Mouse (Mus musculus) hindbrain, embryonic 12.5 days (tissue): Measurements from ENCODE around the gene Irs2. TPM values are rescaled to one million over a fixed set of nuclear protein-coding genes. Genes with fewer than 3 reads are reported as not detected.

ENCODE experiments used
- ATAC-seq: fragments of 200-750 bp; cut with Nextera tagmentation; 2 replicates; pipeline ENCODE4 v1.8.0; 2017; ENCODE audit warnings: moderate TSS enrichment; ENCODE audit not compliant: low FRiP score
- H3K27ac ChIP-seq: fragments of 300-500 bp; sonication (generic); 2 replicates; pipeline ENCODE4 v1.5.1; 2016; ENCODE audit warnings: mild to moderate bottlenecking
- H3K27me3 ChIP-seq: fragments of 300-500 bp; sonication (generic); 2 replicates; pipeline ENCODE4 v1.6.1; 2016; ENCODE audit warnings: mild to moderate bottlenecking
- H3K36me3 ChIP-seq: fragments of 300-500 bp; sonication (generic); 2 replicates; pipeline ENCODE4 v1.6.1; 2016; ENCODE audit warnings: mild to moderate bottlenecking
- H3K4me1 ChIP-seq: fragments of 300-500 bp; sonication (generic); 2 replicates; pipeline ENCODE4 v1.6.1; 2016
- H3K4me2 ChIP-seq: fragments of 300-500 bp; sonication (generic); replicated peaks from 2 replicates; pipeline ENCODE4 v1.6.1; 2016; ENCODE audit warnings: mild to moderate bottlenecking
- H3K4me3 ChIP-seq: fragments of 300-500 bp; sonication (generic); 2 replicates; pipeline ENCODE4 v1.5.1; 2016; ENCODE audit warnings: mild to moderate bottlenecking
- H3K9ac ChIP-seq: fragments of 300-500 bp; sonication (generic); 2 replicates; pipeline ENCODE4 v1.6.1; 2016; ENCODE audit warnings: mild to moderate bottlenecking, moderate library complexity
- H3K9me3 ChIP-seq: fragments of 300-500 bp; sonication (generic); replicated peaks from 2 replicates; pipeline ENCODE4 v1.6.1; 2016; ENCODE audit warnings: mild to moderate bottlenecking
- WGBS: fragments of 180-500 bp; shearing (Covaris S2); methylation state at CpG from one replicate; pipeline ENCODE4 v1.1.7; 2016; 5-methylcytosine and 5-hydroxymethylcytosine counted together
- polyA plus RNA-seq: library from polyadenylated mRNA; unstranded; fragments of >200 nt; fragmentation: Nextera tagmentation; extraction: Ambion mirVana; gene quantifications from 2 replicates; pipeline ENCODE4 v1.2.1, GENCODE M21; 2016

The Irs2 gene
- polyA plus RNA-seq, 1 experiment from 2014 or later: 10.4 TPM

GRCm38 (mm10) chr8:10978377-10978776, 29.9 kb downstream of the Irs2 start:
- Histone ChIP-seq H3K9ac (no peak overlapping the region), H3K4me2 (no peak overlapping the region), H3K9me3 (no peaks in the 10 kb centered on the region), H3K27me3 (0 out of 2 replicates have a peak, but pooled peaks cover 4% of the 10 kb centered on the region), H3K36me3 (no peaks in the 10 kb centered on the region), H3K27ac (no peak overlapping the region), H3K4me1 (peaks cover 45% of the 10 kb centered on the region), H3K4me3 (no peak overlapping the region)
- no peak for ATAC-seq
- 70% methylated on average over 21 of the region's 21 CpGs for WGBS

GRCm38 (mm10) chr8:10977742-10978376, 30.4 kb downstream of the Irs2 start:
- WGBS: 61% methylated on average over 7 of the region's 7 CpGs
- ATAC-seq: no peak
- Histone ChIP-seq H3K9me3 (no peaks in the 10 kb centered on the region), H3K9ac (no peak overlapping the region), H3K4me2 (no peak overlapping the region), H3K27ac (no peak overlapping the region), H3K4me3 (no peak overlapping the region), H3K4me1 (peaks cover 50% of the 10 kb centered on the region), H3K27me3 (0 out of 2 replicates have a peak, but pooled peaks cover 4% of the 10 kb centered on the region), H3K36me3 (no peaks in the 10 kb centered on the region)

DNA sequence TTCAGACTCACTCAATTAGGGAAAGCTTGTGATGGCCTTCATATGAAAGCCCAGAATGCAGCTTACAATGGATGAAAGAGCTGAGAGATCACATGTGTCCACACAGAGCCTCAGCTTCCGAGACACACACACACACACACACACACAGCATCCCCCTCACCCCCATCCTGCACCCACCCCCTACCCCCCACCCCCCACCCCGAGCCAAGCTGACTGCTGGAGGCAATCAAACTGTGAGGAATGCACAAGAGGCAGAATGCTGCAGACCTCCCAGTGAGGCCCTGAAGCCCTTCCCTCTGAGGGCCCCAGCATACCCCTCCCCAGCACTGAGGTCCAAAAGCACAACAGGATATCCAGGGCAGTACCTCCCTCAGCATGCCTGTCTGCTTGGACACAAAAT, 33.6 kb downstream of the Irs2 start:
- ATAC-seq: no peak
- Histone ChIP-seq H3K27ac (no peak overlapping the region), H3K36me3 (no peaks in the 10 kb centered on the region), H3K27me3 (0 out of 2 replicates have a peak, but pooled peaks cover 4% of the 10 kb centered on the region), H3K4me3 (no peak overlapping the region), H3K4me1 (peaks cover 56% of the 10 kb centered on the region), H3K4me2 (no peak overlapping the region), H3K9me3 (no peaks in the 10 kb centered on the region), H3K9ac (no peak overlapping the region)
- 12% methylated on average over 2 of the region's 2 CpGs for WGBS

DNA sequence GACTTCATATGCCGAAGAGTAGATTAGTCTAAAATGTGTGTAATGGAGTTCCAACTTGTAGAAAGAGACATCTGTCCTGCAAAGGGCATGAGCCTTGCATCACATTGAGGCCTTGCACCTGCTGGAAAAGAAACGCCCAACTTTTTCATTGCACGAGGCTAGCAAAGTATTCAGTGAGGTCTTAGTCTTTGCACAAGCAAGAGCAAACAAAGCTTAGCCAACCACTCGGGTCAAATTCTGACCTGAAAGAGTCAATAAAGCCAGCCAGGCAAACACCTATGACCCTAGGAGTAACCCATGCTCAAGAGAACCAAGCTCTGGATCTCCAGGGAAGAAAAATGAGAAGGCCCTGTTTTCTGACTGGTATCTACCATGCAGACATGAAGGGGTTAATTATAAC, 34.1 kb downstream of the Irs2 start:
- WGBS: 66% methylated on average over 4 of the region's 4 CpGs
- no peak overlapping the region for H3K9ac ChIP-seq
- H3K27ac ChIP-seq: no peak overlapping the region
- H3K4me2 ChIP-seq: no peak overlapping the region
- H3K9me3 ChIP-seq: no peaks in the 10 kb centered on the region
- no peak overlapping the region for H3K4me3 ChIP-seq
- peaks cover 52% of the 10 kb centered on the region for H3K4me1 ChIP-seq
- no peak for ATAC-seq
- H3K27me3 ChIP-seq: 0 out of 2 replicates have a peak, but pooled peaks cover 4% of the 10 kb centered on the region
- H3K36me3 ChIP-seq: no peaks in the 10 kb centered on the region

DNA sequence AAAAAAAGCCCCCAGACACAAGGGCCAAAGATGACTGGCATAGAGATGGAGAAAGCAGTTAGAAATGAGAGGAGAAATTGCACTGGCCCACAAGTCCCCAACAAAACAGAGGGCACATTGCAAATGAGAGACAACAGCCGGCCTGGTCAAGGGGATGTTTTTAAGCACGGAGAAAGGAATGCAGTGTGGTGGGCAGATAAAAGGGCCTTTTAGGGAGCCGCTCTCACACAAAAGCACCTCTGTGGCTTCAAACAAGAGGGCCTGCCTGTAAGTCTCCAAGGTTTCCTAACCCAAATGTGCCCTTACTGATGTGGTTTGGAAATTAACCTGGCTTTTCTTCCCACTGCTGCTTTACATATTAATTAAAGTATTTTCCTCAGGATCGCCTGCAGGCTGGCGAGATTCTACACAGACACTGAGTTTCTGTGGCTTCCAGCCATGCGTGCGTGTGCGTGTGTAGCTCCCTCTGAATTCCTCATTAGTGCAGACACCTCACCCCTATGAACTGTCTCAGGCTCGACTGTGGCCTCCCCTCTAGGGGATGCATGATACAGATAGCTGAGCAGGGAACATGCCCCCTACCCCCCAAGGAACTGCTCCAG, 35.3 kb downstream of the Irs2 start:
- 7% methylated on average over 9 of the region's 9 CpGs for WGBS
- Histone ChIP-seq H3K9ac (no peak overlapping the region), H3K4me2 (no peak overlapping the region), H3K27me3 (0 out of 2 replicates have a peak, but pooled peaks cover 4% of the 10 kb centered on the region), H3K4me3 (no peak overlapping the region), H3K27ac (peak overlapping the region; percentile 67), H3K9me3 (no peaks in the 10 kb centered on the region), H3K36me3 (no peaks in the 10 kb centered on the region), H3K4me1 (peaks cover 40% of the 10 kb centered on the region)
- no peak for ATAC-seq

DNA sequence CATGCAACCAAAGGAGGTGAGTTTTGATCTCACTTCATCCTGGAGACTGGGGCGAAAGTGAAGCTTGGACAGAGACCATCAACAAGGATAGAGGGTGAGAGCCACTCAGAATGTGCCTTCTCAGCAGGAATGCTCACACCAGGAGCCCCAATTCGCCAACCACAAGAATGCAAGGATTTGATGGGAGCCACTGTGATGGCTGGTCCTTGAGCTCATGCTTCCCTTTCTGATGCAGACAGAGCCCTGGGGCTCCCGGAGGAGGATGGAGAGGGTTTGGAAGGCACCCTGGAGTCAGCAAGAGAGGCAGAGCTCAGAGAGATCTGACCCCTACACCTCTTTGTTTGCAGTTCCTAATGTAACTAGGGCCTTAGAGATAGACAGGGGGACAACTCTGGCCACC, 36.3 kb downstream of the Irs2 start:
- no peak for ATAC-seq
- no peak overlapping the region for H3K9ac ChIP-seq
- H3K27ac ChIP-seq: 0 out of 2 replicates have a peak overlapping the region, but pooled peaks have one; percentile 9
- 0 out of 2 replicates have a peak, but pooled peaks cover 4% of the 10 kb centered on the region for H3K27me3 ChIP-seq
- no peaks in the 10 kb centered on the region for H3K9me3 ChIP-seq
- no peak overlapping the region for H3K4me3 ChIP-seq
- H3K36me3 ChIP-seq: no peaks in the 10 kb centered on the region
- WGBS: 32% methylated on average over 3 of the region's 3 CpGs
- H3K4me2 ChIP-seq: no peak overlapping the region
- H3K4me1 ChIP-seq: peaks cover 33% of the 10 kb centered on the region

DNA sequence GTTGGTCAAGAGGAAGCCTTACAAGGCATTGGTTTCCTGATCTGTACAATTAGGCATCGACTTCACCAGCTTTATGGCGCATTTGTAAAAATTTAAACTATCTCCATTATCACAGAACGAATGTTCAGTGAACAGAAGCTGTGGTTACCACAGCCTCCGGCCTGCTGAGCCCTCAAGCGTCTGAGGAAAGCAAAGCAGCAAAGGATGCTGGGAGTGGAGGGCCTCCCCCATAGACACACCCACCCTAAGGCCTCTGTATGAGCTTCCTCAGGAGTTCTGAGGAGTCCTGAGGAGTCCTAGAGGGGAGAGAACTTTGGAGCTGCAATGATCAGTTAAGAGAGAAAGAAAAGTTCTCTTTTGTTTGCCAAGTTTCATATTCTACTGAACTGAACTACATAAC, 36.7 kb downstream of the Irs2 start:
- Histone ChIP-seq H3K9ac (no peak overlapping the region), H3K9me3 (no peaks in the 10 kb centered on the region), H3K27me3 (0 out of 2 replicates have a peak, but pooled peaks cover 4% of the 10 kb centered on the region), H3K4me2 (no peak overlapping the region), H3K27ac (no peak overlapping the region), H3K36me3 (no peaks in the 10 kb centered on the region), H3K4me1 (peaks cover 34% of the 10 kb centered on the region), H3K4me3 (no peak overlapping the region)
- 89% methylated on average over 5 of the region's 5 CpGs for WGBS
- no peak for ATAC-seq

DNA sequence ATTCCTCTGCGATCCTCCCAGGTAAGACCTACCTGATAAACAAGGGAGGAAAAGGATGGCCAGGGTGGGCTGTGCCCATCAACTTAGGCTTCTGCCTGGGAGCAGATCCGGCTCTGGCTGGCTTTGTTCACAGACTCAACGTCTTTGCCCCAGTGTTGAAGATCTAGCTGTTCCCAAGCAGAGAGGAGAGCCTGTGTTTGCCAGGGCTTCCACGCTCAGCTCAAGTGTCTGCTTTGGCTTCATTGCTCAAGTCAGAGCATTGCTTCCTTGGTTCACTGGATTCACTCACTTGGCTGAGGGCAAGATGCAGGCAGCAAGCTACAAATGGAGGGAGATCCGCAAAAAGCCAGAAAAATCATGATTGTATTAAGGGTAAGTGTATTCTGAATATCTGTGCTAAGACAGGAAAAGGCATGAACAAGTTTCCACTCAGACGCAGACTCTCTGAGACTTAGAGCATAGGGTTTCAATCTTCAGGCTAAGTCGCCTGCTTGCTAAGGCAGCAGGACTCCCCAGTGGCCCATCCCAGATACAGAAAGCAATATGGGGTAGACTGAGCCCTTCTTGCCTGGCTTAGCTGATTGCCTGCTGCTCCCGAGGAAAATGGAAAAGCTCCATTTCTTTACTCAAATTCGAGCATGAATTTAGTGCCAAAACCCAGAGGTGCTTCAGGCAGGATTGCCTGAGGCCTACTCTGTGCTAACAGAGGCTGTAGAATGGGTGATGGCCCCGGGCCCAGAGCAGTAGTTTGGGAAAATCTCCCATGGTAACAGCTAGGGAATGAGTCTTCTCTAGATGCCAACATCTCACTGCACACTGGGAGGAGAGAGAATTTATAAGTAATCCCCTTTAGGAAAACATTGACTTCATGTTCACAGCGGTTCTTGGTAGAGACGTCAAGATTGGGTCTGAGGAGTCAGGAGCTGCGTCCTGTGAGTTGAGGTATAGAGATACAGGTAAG, 37.5 kb downstream of the Irs2 start:
- no peaks in the 10 kb centered on the region for H3K9me3 ChIP-seq
- no peak overlapping the region for H3K9ac ChIP-seq
- H3K27ac ChIP-seq: peak overlapping the region; percentile 44; the same call in 1 of the 2 replicates
- H3K27me3 ChIP-seq: 0 out of 2 replicates have a peak, but pooled peaks cover under 1% of the 10 kb centered on the region
- H3K4me2 ChIP-seq: no peak overlapping the region
- H3K4me1 ChIP-seq: peaks cover 39% of the 10 kb centered on the region
- no peaks in the 10 kb centered on the region for H3K36me3 ChIP-seq
- no peak for ATAC-seq
- WGBS: 81% methylated on average over 13 of the region's 13 CpGs
- H3K4me3 ChIP-seq: no peak overlapping the region

DNA sequence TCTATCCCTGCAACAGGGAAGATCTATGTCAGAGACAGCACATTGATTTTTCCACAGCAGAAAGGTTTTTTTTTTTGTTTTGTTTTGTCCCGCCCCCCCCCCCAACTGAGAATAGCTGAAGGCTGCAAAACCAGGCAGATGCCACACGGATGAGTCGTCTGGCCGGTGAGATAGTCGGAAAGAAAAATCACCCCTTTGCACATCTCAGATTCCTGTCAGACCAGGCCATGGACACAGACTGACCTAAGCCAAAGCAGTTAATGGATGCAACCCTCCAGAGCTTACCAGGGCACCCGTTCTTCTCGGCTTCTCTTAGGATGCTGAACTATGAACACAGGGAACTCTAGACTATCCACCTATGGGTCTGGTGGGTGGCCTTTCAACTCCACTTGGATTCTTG, 39.6 kb downstream of the Irs2 start:
- Histone ChIP-seq H3K4me3 (no peak overlapping the region), H3K9ac (no peak overlapping the region), H3K4me2 (no peak overlapping the region), H3K27me3 (no peaks in the 10 kb centered on the region), H3K9me3 (no peaks in the 10 kb centered on the region), H3K36me3 (no peaks in the 10 kb centered on the region), H3K27ac (no peak overlapping the region), H3K4me1 (peaks cover 39% of the 10 kb centered on the region)
- WGBS: 48% methylated on average over 7 of the region's 7 CpGs
- ATAC-seq: no peak

GRCm38 (mm10) chr8:10965401-10966117, 42.7 kb downstream of the Irs2 start:
- peaks cover 43% of the 10 kb centered on the region for H3K4me1 ChIP-seq

GRCm38 (mm10) chr8:10964511-10965099, 43.7 kb downstream of the Irs2 start:
- WGBS: 61% methylated on average over 10 of the region's 10 CpGs
- H3K27me3 ChIP-seq: no peaks in the 10 kb centered on the region; the same call in 1 of the 2 replicates
- H3K9me3 ChIP-seq: no peaks in the 10 kb centered on the region
- no peak overlapping the region for H3K4me2 ChIP-seq
- peaks cover 48% of the 10 kb centered on the region for H3K4me1 ChIP-seq
- no peak for ATAC-seq
- 0 out of 2 replicates have a peak overlapping the region, but pooled peaks have one; percentile 13 for H3K27ac ChIP-seq
- no peak overlapping the region for H3K9ac ChIP-seq
- no peaks in the 10 kb centered on the region for H3K36me3 ChIP-seq
- no peak overlapping the region for H3K4me3 ChIP-seq

More at GRCm38 (mm10) chr8:10965401-10966117, 42.7 kb downstream of the Irs2 start:
- Histone ChIP-seq H3K9me3 (no peaks in the 10 kb centered on the region), H3K36me3 (no peaks in the 10 kb centered on the region), H3K4me2 (no peak overlapping the region), H3K9ac (no peak overlapping the region), H3K27me3 (no peaks in the 10 kb centered on the region; the same call in 1 of the 2 replicates), H3K4me3 (no peak overlapping the region), H3K27ac (peak overlapping the region; percentile 52; the same call in 1 of the 2 replicates)
- ATAC-seq: 0 out of 2 replicates have a peak, but pooled peaks have one; percentile 13
- 28% methylated on average over 6 of the region's 6 CpGs for WGBS
